Mouse (Mus musculus) embryo, embryonic 11.5 days (tissue): ENCODE measurements at regions not wholly inside any gene's neighbourhood (a gene's known extent, or its start where the extent isn't known, plus 50 kb on each side); places are given as distances from the start of the nearest gene placed in this dataset.

ENCODE experiments used
- DNase-seq: peaks from one replicate; pipeline ENCODE4 v3.0.0-alpha.2; 2012; ENCODE audit warnings: low read depth, low spot score

- DNase-seq = no peak
Measured at GRCm38 (mm10) chr6:51332841-51333240, 99.6 kb upstream of the Nfe2l3 start.

- peak; percentile 23 for DNase-seq
Measured at GRCm38 (mm10) chr6:51333722-51334360, 98.6 kb upstream of the Nfe2l3 start.

- no peak for DNase-seq
Measured at GRCm38 (mm10) chr6:51335314-51335713, 97.2 kb upstream of the Nfe2l3 start.

- no peak for DNase-seq
Measured at GRCm38 (mm10) chr6:51339301-51339700, 93.2 kb upstream of the Nfe2l3 start.

- no peak for DNase-seq
Measured at GRCm38 (mm10) chr6:51347721-51348120, 84.7 kb upstream of the Nfe2l3 start.

GRCm38 (mm10) chr6:51349771-51350170 is 82.7 kb upstream of the Nfe2l3 start:
- DNase-seq = no peak

GRCm38 (mm10) chr6:51355041-51355440 is 77.4 kb upstream of the Nfe2l3 start:
- DNase-seq = no peak

- no peak for DNase-seq
Measured at GRCm38 (mm10) chr6:51361611-51362180, 70.8 kb upstream of the Nfe2l3 start.

- peak; percentile 55 for DNase-seq
Measured at GRCm38 (mm10) chr6:51362475-51363226, 69.8 kb upstream of the Nfe2l3 start.

- no peak for DNase-seq
Measured at GRCm38 (mm10) chr6:51364776-51365175, 67.7 kb upstream of the Nfe2l3 start.

- no peak for DNase-seq
Measured at GRCm38 (mm10) chr6:51369771-51370170, 62.7 kb upstream of the Nfe2l3 start.

- no peak for DNase-seq
Measured at GRCm38 (mm10) chr6:51372357-51372756, 60.1 kb upstream of the Nfe2l3 start.

- no peak for DNase-seq
Measured at GRCm38 (mm10) chr6:51378436-51378835, 54.0 kb upstream of the Nfe2l3 start.

GRCm38 (mm10) chr6:51379074-51379473 is 53.4 kb upstream of the Nfe2l3 start:
- DNase-seq = no peak

- peak; percentile 62 for DNase-seq
Measured at GRCm38 (mm10) chr6:51379560-51380274, 52.8 kb upstream of the Nfe2l3 start.

GRCm38 (mm10) chr6:51380275-51380575 is 52.2 kb upstream of the Nfe2l3 start:
- no peak for DNase-seq

- no peak for DNase-seq
Measured at GRCm38 (mm10) chr6:51381465-51381864, 51.0 kb upstream of the Nfe2l3 start.
